Mouse (Mus musculus) kidney, adult 9 months (tissue): ENCODE measurements at regions not wholly inside any gene's neighbourhood (a gene's known extent, or its start where the extent isn't known, plus 50 kb on each side); places are given as distances from the start of the nearest gene placed in this dataset.

ENCODE experiments used
- DNase-seq: peaks from one replicate; pipeline ENCODE4 v3.0.0; 2022

- no peak for DNase-seq
Measured at GRCm38 (mm10) chr5:106172162-106172561, 285.8 kb downstream of the Barhl2 start.

GRCm38 (mm10) chr5:106170405-106170804 lies 287.6 kb downstream of the Barhl2 start:
- no peak for DNase-seq

GRCm38 (mm10) chr5:106167556-106167955 lies 290.4 kb downstream of the Barhl2 start:
- no peak for DNase-seq

- DNase-seq = no peak
Measured at GRCm38 (mm10) chr5:106166266-106166665, 289.9 kb downstream of the Zfp326 start.

- DNase-seq = no peak
Measured at GRCm38 (mm10) chr5:106164190-106164589, 287.8 kb downstream of the Zfp326 start.

GRCm38 (mm10) chr5:106162981-106163653 lies 286.8 kb downstream of the Zfp326 start:
- no peak for DNase-seq

- no peak for DNase-seq
Measured at GRCm38 (mm10) chr5:106139109-106139508, 262.7 kb downstream of the Zfp326 start.

GRCm38 (mm10) chr5:106122928-106123327 lies 246.6 kb downstream of the Zfp326 start:
- DNase-seq = no peak

- DNase-seq = no peak
Measured at GRCm38 (mm10) chr5:106119584-106119983, 243.2 kb downstream of the Zfp326 start.

- DNase-seq = peak; percentile 4
Measured at GRCm38 (mm10) chr5:106113186-106113585, 236.8 kb downstream of the Zfp326 start.

- DNase-seq = no peak
Measured at GRCm38 (mm10) chr5:106108474-106108971, 232.2 kb downstream of the Zfp326 start.

- DNase-seq = no peak
Measured at GRCm38 (mm10) chr5:106102255-106102654, 225.9 kb downstream of the Zfp326 start.

GRCm38 (mm10) chr5:106098887-106099286 lies 222.5 kb downstream of the Zfp326 start:
- DNase-seq = no peak

- no peak for DNase-seq
Measured at GRCm38 (mm10) chr5:106089332-106089731, 213.0 kb downstream of the Zfp326 start.

GRCm38 (mm10) chr5:106088478-106089185 lies 212.3 kb downstream of the Zfp326 start:
- DNase-seq = no peak

GRCm38 (mm10) chr5:106083786-106084185 lies 207.4 kb downstream of the Zfp326 start:
- DNase-seq = no peak

- no peak for DNase-seq
Measured at GRCm38 (mm10) chr5:106082891-106083290, 206.5 kb downstream of the Zfp326 start.

GRCm38 (mm10) chr5:106067124-106067551 lies 190.8 kb downstream of the Zfp326 start:
- no peak for DNase-seq

- no peak for DNase-seq
Measured at GRCm38 (mm10) chr5:106066706-106067105, 190.3 kb downstream of the Zfp326 start.

- no peak for DNase-seq
Measured at GRCm38 (mm10) chr5:106064366-106064765, 188.0 kb downstream of the Zfp326 start.

GRCm38 (mm10) chr5:106062926-106063325 lies 186.6 kb downstream of the Zfp326 start:
- no peak for DNase-seq

GRCm38 (mm10) chr5:106056631-106057030 lies 180.3 kb downstream of the Zfp326 start:
- no peak for DNase-seq

GRCm38 (mm10) chr5:106055221-106055620 lies 178.9 kb downstream of the Zfp326 start:
- DNase-seq = no peak

- DNase-seq = no peak
Measured at GRCm38 (mm10) chr5:106051026-106051425, 174.7 kb downstream of the Zfp326 start.
